Mouse (Mus musculus): ENCODE data around the gene Aldh5a1.
"Not testable (repeated sequence)": the region's sequence is repeated elsewhere in the genome, so short reads cannot be mapped to it uniquely, and the experiment has no call there.

Aldh5a1 gene

DNA sequence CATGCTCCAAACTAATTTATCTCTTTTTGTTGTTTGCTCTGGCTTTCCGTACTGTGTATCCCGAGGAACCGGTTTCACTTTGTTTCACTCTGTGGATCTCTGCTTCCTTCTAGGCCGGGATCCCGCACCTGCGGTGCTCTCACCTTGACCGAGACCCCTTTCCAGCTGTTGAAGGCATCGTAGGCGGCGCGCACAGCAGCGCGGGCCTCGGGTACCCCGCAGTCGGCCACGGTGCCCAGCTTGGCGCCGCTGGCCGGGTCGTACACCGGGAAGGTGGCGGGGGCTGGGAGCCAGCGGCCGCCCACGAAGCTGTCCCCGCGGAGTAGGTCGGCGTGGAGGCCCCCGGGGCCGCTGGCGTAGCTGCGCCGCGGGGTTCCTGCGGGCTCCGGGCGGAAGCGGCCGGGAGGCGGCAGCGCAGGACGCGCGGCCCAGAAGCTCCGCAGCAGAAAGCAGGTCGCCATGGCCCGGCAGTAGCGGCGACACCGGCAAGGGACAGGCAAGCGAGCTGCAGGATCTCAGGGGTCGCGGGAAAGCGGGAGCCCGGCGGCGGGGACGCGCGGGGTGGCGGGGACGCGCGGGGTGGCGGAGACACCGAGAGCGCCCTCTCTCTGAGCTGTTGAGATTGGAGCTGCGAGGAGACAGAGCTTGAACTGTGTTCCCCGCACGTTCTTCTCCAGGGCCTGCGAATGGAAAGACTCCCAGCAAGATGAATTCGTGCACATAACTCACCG is at the start of gene Aldh5a1:
Gene Aldh5a1, minus strand, starts transcription at position 554 of the 731 bp plus-strand sequence.
- DNase-seq, result peak; percentile 89

- no peak for DNase-seq
Observed at GRCm38 (mm10) chr13:24985435-24985834, 48.0 kb upstream of the Aldh5a1 start.

- no peak for DNase-seq
Observed at GRCm38 (mm10) chr13:24981031-24981430, 43.6 kb upstream of the Aldh5a1 start.

DNA sequence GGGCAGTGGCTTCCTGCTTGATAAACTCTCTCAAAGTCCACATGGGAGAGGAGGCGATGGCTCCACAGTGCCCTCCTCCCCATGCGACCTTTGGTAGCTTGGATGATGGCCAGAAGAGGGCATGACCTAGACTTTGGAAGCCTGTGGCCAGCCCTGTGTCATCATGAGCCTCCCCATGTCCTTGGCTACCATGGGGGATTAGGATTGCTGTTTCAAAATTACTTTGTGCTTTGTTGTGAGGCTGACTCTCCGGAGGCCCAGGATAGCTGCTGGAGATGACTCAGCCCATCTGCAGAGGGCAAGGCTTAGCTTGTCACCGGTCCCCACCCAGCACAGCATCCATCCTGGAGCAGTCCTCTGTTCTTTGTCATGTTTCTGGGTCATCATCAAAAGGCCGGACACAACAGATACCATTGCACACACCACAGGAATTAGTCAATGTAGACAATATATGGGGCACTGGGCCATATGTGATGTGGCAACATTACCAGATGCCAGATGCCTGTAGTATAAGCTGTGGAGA is 40.4 kb upstream of the Aldh5a1 start:
- DNase-seq, result no peak

- DNase-seq, result no peak
Observed at GRCm38 (mm10) chr13:24976384-24976783, 38.9 kb upstream of the Aldh5a1 start.

DNA sequence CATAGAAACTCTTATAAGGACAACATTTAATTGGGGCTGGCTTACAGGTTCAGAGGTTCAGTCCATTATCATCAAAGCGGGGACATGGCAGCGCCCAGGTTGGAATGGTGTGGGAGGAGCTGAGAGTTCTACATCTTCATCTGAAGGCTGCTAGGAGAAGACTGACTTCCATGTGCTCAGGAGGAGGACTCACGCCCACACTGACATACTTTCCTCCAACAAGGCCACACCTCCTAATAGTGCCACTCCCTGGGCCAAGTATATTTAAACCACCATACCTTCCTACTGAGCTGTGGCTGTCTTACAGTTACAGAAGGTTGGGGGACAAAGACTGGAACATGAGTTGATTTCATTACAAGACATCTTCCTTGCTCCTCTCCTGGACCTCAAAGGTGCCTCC is 34.3 kb upstream of the Aldh5a1 start:
- DNase-seq, result not testable (repeated sequence)

- no peak for DNase-seq
Observed at GRCm38 (mm10) chr13:24965846-24966201, 28.4 kb upstream of the Aldh5a1 start.

GRCm38 (mm10) chr13:24965130-24965845 is 27.8 kb upstream of the Aldh5a1 start:
- peak; percentile 33 for DNase-seq

- no peak for DNase-seq
Observed at GRCm38 (mm10) chr13:24962119-24962518, 24.7 kb upstream of the Aldh5a1 start.

DNA sequence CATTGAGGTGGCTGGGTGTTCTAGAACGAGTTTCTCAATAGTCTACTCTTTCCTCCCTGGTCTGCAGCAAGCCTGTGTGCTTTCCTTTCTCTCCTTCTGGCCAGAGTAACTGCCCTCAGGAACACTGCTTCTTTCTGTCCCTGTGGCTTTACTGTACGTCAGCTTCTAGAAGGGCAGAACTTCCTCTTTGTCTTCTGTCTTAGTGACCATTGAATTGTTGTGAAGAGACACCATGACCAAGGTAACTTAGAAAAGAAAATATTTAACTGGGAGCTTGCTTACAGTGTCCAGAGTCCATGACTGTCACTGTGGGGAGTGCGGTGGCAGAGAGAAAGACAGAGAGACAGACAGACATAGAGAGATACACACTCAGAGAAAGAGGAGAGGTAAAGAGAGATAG is 22.6 kb upstream of the Aldh5a1 start:
- no peak for DNase-seq

GRCm38 (mm10) chr13:24958671-24959070 is 21.2 kb upstream of the Aldh5a1 start:
- no peak for DNase-seq

GRCm38 (mm10) chr13:24955500-24955899 is 18.0 kb upstream of the Aldh5a1 start:
- peak; percentile 20 for DNase-seq

GRCm38 (mm10) chr13:24955091-24955490 is 17.6 kb upstream of the Aldh5a1 start:
- DNase-seq, result no peak

GRCm38 (mm10) chr13:24952659-24953058 is 15.2 kb upstream of the Aldh5a1 start:
- no peak for DNase-seq

DNA sequence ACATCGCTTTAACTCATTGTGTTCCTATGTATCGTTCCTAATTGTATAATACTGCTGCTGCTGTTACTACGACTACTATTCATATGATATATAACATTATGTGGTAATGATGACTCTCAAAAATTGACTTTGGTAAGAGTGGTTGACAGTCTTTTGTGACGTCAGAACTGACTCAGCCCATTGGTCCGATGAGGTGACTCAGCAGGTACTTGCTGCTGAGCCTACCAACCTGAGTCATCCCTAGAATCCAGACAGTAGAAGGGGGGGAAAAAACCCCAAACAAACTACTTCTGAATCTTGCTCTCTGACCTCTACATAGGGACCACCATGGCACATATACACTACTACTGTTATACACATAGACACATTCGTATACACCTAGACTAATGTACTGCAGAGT is 11.4 kb upstream of the Aldh5a1 start:
- no peak for DNase-seq

GRCm38 (mm10) chr13:24947158-24947557 is 9.7 kb upstream of the Aldh5a1 start:
- DNase-seq, result no peak

- peak; percentile 31 for DNase-seq
Observed at GRCm38 (mm10) chr13:24945567-24945966, 8.1 kb upstream of the Aldh5a1 start.

DNA sequence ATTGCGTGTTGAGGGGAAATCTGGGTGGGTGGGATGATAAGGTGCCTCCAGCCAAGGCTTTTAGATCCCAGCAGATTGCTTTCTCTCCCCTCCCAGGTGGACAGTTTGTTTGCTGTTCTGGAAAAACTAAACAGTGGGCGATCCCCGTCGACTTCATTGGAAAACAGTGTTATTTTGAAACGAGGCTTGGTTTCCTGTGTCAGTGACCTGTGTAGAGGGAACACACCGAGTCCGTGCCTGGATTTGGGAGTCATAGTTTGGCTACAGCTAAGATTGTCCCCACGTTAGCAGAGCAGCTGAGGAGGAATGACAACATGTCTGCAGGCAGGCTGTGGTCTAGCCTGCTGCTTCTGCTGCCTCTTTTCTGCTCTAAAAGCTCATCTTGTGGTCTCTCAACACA is 5.8 kb upstream of the Aldh5a1 start:
- no peak for DNase-seq

DNA sequence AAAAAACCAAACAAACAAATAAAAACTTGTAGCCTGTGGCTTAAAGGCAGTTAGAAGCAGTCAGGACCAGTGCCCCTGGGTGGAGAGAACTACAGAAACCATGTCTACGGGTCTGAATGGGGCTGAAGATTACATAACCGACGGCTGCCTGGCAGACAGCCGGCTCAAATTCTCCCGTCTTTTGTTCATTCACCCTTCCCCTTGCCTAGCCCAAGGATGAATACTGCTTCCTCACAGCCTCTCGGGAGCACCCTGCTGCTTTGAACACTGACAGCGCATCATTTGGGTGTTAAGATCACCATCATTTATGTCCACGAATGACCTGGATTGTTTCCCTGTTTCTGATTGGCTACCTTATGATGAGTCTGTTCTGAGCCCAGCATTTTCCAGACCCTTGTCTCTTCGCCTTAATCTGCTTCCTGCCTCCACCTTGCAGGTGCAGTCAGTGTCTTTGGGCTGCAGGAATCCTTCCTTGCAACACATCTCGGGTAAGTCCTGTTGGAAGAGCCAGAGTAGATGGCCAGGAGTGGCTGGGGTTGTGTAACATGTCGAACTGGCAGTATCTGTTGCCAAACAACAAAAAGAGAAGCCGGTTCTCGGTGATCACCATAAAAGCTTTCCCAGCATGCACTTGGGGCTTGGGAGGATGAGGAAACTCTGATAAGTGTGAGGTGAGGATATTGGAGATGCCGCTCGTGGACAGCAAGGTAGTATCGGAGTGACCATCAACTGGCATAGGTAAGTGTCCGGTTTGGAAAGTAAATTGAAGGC is 5.2 kb upstream of the Aldh5a1 start, which contains the start of gene Gpld1:
Gene Gpld1, plus strand, starts transcription at position 641 of the 771 bp plus-strand sequence.
- no peak for DNase-seq

DNA sequence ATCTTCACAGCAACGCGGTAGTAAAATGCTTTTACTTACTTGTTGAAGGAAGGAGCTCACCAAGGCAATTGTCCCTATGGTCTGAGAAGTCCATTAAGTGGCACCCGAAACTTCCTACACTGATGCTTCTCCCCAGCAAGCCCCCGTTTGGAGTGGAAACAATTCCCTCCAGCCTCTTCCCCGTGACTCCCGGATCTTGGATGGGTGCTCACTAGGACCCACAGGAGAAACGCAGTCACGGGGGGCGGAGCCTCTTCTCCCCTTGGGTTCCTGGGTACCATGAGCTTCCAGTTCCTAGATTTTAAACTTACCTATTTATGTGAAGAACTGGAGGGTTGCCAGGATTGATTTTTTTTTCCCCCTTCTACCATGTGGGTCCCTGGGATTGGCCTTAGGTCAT is 2.0 kb upstream of the Aldh5a1 start:
- DNase-seq, result no peak

GRCm38 (mm10) chr13:24938683-24939082 is 1.2 kb upstream of the Aldh5a1 start:
- DNase-seq, result peak; percentile 85

DNA sequence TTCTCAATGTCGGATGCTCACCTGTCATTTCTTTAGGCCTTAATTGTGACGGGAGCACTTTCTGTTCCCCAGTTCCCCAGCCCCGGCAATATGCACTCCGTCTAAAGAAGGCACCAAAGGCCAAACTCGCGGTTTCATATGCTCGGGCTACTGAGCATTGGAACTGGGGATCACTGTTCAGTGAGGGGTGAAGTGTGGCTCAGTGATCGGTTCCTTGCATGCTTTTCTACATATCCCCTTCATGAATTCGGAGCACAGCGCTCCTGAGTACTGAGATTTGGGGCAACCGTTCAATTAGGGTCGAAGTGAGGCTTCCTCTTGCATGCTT is 342 bp upstream of the Aldh5a1 start:
- DNase-seq, result no peak

GRCm38 (mm10) chr13:24936772-24937107 is 721 bp downstream of the Aldh5a1 start:
- no peak for DNase-seq

DNA sequence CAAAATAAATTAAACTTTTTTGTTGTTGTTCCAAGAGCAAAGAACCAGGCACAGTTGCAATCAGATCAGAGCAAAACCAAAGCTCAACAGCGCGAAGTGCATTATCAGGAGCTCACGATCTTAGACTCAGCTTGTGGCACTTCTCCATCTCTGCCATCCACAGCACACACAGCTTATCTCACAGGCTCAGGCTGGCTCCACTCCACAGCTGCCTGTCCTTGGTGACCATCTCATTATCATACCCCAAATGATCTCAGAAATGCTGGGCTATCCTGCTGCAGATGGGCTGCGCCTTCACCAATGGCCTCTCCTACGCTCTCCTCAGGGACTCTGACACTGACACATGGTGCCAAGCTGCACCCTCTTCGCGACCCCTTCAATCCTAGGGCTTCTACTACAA is 4.3 kb downstream of the Aldh5a1 start:
- no peak for DNase-seq

All from embryo, embryonic 11 days (tissue).